Mouse (Mus musculus): ENCODE measurements around the gene Abcc2.
A peak's percentile ranks its signal among the peaks of the same experiment; 100 is the strongest.

Gene Abcc2

GRCm38 (mm10) chr19:43781980-43782379 is at the start of gene Abcc2:
Gene Abcc2, plus strand, starts transcription at chr19:43782192.
- no peak for DNase-seq (ENCODE audit: low spot score in 2 of 2)

GRCm38 (mm10) chr19:43738409-43738808 is 43.6 kb upstream of the Abcc2 start:
- no peak for DNase-seq (ENCODE audit: low spot score in 2 of 2)

DNA sequence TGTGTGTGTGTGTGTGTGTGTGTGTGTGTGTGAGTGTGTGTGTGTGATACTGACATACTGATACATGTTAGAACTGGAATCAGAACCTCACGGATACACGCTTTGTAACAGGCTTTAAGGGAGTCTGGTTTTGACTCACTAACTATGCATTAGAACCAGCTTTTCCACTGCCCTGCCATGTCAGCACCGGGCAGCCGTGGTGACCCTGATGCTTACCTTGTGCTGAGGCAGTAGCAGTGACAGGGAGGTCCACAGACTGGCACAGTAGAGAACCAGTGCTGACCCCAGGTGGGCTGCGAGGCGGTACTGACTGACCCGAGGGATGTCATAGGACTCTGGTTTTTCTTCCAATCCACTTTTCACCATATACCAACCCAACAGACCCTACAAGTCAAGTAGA is 38.6 kb upstream of the Abcc2 start:
- DNase-seq (ENCODE audit: low spot score in 2 of 2): no peak

DNA sequence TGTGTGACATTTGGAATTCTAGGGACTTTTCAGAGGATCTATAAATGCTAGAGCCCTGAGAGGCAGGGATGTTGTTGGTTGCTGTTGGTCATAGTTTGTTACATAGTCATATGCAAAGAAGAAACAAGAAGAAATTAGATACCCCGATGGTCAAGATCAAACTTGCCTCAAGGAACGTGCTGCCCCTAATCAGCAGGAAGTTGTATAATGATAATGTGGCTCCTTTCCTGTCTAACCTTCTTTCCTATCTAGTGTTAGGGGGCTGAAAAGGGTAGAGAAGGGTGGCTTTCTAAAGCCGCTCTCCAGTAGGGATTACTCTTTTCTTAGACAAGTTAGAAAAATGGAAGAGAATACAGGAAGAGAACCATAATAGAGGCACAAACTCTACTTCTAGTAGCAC is 36.3 kb upstream of the Abcc2 start:
- no peak for DNase-seq (ENCODE audit: low spot score in 2 of 2)

- DNase-seq (ENCODE audit: low spot score in 2 of 2): no peak
Observed at GRCm38 (mm10) chr19:43747877-43748276, 34.1 kb upstream of the Abcc2 start.

DNA sequence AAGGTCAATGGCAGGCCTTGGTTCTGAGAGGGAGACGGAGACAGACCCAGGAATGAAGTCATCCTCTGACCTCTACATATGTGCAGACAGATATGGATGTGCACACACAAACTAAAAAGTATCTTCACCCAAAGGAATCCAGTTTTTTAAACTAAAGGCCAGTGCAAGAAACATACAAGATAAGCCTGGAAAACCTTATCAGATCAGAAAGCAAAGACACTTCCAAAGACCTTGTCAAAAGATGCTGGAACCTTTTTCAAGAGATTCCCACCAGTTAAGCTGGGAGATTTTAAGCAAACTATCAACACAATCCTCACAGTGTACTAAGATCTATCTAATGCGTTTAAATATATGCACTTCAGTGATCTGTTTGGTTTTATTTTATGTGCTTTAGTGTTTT is 32.0 kb upstream of the Abcc2 start:
- no peak for DNase-seq (ENCODE audit: low spot score in 2 of 2)

- DNase-seq (ENCODE audit: low spot score in 2 of 2): peak; percentile 94 to 98
Observed at GRCm38 (mm10) chr19:43752489-43753225, 29.3 kb upstream of the Abcc2 start, which contains the start of the genes Cutc and Cox15. Gene Cutc, plus strand, starts transcription at chr19:43752996. Gene Cox15, minus strand, starts transcription at chr19:43753000.

- DNase-seq (ENCODE audit: low spot score in 2 of 2): peak; percentile 86 to 92
Observed at GRCm38 (mm10) chr19:43753226-43753835, 28.7 kb upstream of the Abcc2 start.

GRCm38 (mm10) chr19:43754237-43754636 is 27.8 kb upstream of the Abcc2 start:
- DNase-seq (ENCODE audit: low spot score in 2 of 2): no peak

DNA sequence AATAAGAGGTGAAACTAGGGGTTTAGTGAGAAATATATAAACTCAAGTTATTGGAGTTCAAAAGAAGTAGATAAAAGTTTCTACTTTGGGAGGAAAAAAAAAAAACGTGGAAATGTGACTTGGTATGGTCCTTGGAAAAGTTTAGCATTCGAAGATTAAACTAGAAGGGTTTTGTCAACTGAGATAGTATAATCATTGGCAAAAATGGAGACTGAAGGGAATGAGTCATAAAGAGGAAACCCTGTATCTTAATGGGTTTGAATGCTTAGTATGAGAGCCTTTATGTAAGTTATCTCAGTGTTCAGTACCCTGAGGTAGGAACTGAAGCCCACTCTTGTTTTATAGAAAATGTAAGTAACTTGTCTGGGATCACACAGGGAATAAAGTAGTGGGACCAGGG is 27.1 kb upstream of the Abcc2 start:
- DNase-seq (ENCODE audit: low spot score in 2 of 2): no peak

- DNase-seq (ENCODE audit: low spot score in 2 of 2): peak; percentile 68 to 91
Observed at GRCm38 (mm10) chr19:43760504-43760903, 21.5 kb upstream of the Abcc2 start.

GRCm38 (mm10) chr19:43761543-43762256 is 20.3 kb upstream of the Abcc2 start:
- DNase-seq (ENCODE audit: low spot score in 2 of 2): no peak

GRCm38 (mm10) chr19:43762410-43762809 is 19.6 kb upstream of the Abcc2 start:
- DNase-seq (ENCODE audit: low spot score in 2 of 2): no peak

GRCm38 (mm10) chr19:43766451-43766850 is 15.5 kb upstream of the Abcc2 start:
- no peak for DNase-seq (ENCODE audit: low spot score in 2 of 2)

DNA sequence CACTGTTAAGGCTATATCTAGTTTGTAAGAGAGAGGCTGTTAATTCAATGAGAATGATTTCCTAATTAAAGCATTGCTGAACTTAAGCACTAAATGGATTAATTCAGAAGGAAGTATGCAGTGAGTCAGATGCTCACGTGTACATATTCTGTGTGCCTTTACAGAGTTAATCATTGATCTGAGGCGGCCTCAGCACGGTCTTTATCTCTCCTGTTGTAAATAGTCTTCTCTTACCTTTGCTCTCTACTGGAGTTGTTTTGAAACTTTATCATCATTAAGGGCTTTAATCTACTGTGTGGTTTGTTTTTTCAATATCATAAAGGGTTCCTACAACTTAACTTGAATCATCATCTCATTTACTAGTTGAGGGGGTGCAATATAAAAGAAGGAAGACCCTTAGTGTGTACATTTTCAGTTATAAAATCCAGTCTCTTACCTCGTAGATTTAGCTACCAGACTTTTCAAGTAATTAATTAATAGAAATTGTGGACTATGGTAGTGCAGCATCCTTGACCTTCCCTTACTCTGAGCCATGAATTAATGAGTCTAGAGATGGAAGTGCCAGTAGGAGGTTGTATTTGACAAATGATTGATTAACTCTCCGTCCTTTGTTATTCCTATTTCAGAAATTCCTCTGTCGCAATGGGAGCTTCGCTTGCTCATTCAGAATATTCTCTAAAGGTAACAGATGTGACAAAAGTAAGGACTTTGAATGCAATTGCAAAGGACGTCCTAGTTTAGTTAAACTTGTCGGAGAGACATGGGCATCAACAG is 14.3 kb upstream of the Abcc2 start:
- DNase-seq (ENCODE audit: low spot score in 2 of 2): no peak

- DNase-seq (ENCODE audit: low spot score in 2 of 2): no peak
Observed at GRCm38 (mm10) chr19:43769366-43769960, 12.5 kb upstream of the Abcc2 start.

GRCm38 (mm10) chr19:43770584-43770983 is 11.4 kb upstream of the Abcc2 start:
- no peak for DNase-seq (ENCODE audit: low spot score in 2 of 2)

GRCm38 (mm10) chr19:43771499-43771969 is 10.5 kb upstream of the Abcc2 start:
- DNase-seq (ENCODE audit: low spot score in 2 of 2): no peak

DNA sequence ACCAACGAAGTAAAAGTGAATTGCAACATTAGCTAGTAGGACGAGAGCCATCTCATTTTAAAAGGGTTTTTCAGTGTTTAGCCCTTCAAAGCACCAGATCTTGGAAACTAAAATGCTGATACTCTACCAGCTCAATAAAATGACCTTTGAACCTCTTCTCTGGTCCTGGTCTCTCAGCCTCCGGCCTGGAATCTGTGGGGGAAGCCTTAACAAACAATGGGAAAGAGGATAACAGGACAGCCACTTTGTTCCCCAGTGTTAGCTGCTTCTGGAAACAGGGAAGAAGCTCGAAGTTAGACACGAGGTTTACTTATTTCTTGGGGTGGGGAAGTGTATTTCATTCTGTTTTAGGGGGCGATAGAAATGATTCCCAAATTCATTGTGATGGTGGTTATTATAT is 9.7 kb upstream of the Abcc2 start:
- DNase-seq (ENCODE audit: low spot score in 2 of 2): no peak

DNA sequence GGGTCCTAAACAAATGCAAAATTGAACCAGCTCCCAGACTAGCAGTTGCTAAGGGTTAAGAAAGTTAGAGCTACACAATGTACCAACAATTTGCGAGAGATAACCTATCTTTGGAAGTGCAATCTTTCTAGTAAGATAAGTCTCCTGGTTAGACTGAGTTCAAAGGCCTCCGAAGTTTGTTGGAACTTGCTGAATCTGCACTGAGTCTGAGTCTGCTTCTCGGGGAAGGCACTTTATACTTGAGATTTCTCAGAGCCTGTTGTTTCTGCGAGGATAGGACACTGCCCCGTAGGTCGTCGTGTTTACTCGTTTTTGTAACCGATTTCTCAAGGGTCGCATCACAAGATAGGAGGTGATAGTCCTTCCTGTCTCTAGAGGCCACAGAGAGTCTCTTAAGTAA is 6.6 kb upstream of the Abcc2 start:
- no peak for DNase-seq (ENCODE audit: low spot score in 2 of 2)

DNA sequence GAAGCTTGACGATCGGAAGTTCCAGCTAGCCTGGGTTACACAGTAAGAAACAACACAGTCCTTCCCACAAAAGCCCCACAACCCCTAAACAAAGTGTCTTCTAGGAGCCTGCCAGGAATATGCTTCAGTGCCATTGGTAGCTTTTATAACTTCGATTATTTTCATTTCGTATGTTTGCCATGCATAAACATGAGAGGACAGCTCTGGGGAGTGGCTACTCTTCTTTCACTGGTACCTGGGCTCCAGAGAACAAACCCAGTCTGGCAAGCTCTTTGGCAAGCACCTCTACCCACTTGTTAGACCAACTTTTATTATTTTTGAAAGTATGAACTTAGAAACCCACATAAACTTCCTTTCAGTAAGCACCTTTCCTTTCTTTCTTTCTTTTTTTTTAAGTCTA is 5.4 kb upstream of the Abcc2 start:
- no peak for DNase-seq (ENCODE audit: low spot score in 2 of 2)
